Comparison of ENCODE assay signal across 23 mouse cellular contexts in genomic region chr12:44750743-44751142, GRCm38 (mm10).
DNase-seq lines count a peak whose midpoint lies in the region; ATAC-seq and TF ChIP-seq lines count a peak whose summit lies in the region.
"Had no signal": no experiment of that assay in that cellular context is flagged by ENCODE, and none has a peak within 500 bp of the region (broad histone marks: within the 10 kb centered on the region; RNA-seq: fewer than 3 reads in every experiment).

No protein-coding gene starts in this region.

- TF ChIP-seq CTCF in kidney, adult 2 months (conservative IDR thresholded peaks at IDR 0.05; ENCODE audit: insufficient read depth, insufficient read length, low read depth, low read length): no peak

- no peaks in the 10 kb centered on the region for H3K9me3 ChIP-seq in kidney, embryonic 15.5 days (replicated peaks)
- no peaks in the 10 kb centered on the region for H3K9me3 ChIP-seq in limb, embryonic 12.5 days
- H3K9me3 ChIP-seq in limb, embryonic 10.5 days (replicated peaks): no peaks in the 10 kb centered on the region

- no peaks in the 10 kb centered on the region for H3K36me3 ChIP-seq in kidney, embryonic 15.5 days
- no peaks in the 10 kb centered on the region for H3K36me3 ChIP-seq in kidney, adult 2 months (ENCODE audit: control insufficient read depth, insufficient read depth, low read length)
- H3K36me3 ChIP-seq in limb, embryonic 12.5 days: no peaks in the 10 kb centered on the region
- no peaks in the 10 kb centered on the region for H3K36me3 ChIP-seq in limb, embryonic 10.5 days
- H3K36me3 ChIP-seq: G1E had no signal

- H3K27ac ChIP-seq in kidney, embryonic 15.5 days: no peak overlapping the region
- H3K27ac ChIP-seq in kidney, adult 2 months (ENCODE audit: insufficient read depth, low read depth, low read length): no peak overlapping the region
- H3K27ac ChIP-seq in limb, embryonic 12.5 days: no peak overlapping the region
- no peak overlapping the region for H3K27ac ChIP-seq in limb, embryonic 10.5 days

- intact Hi-C loops in heart, postnatal 25 days (cut with DNase I): no loop called here

- no peaks in the 10 kb centered on the region for H3K4me1 ChIP-seq in kidney, embryonic 15.5 days
- H3K4me1 ChIP-seq in kidney, adult 2 months (ENCODE audit: control insufficient read depth, insufficient read depth, low read length): no peaks in the 10 kb centered on the region
- H3K4me1 ChIP-seq in limb, embryonic 12.5 days (replicated peaks): no peaks in the 10 kb centered on the region
- H3K4me1 ChIP-seq in limb, embryonic 10.5 days: no peaks in the 10 kb centered on the region

- H3K27me3 ChIP-seq in kidney, embryonic 15.5 days: no peaks in the 10 kb centered on the region
- no peaks in the 10 kb centered on the region for H3K27me3 ChIP-seq in kidney, adult 2 months (replicated peaks; ENCODE audit: control insufficient read depth, insufficient read depth, low read length)
- H3K27me3 ChIP-seq in limb, embryonic 12.5 days: no peaks in the 10 kb centered on the region
- no peaks in the 10 kb centered on the region for H3K27me3 ChIP-seq in limb, embryonic 10.5 days (ENCODE audit: low read depth, poor library complexity, severe bottlenecking)
- H3K27me3 ChIP-seq: CH12.LX had no signal

- H3K4me3 ChIP-seq in kidney, embryonic 15.5 days (replicated peaks): no peak overlapping the region
- H3K4me3 ChIP-seq in kidney, adult 2 months (ENCODE audit: insufficient read depth, low read depth, low read length): no peak overlapping the region
- no peak overlapping the region for H3K4me3 ChIP-seq in limb, embryonic 12.5 days (replicated peaks)
- H3K4me3 ChIP-seq in limb, embryonic 10.5 days: no peak overlapping the region

- 44% methylated on average over 3 of the region's 3 CpGs for WGBS in kidney, embryonic 15.5 days
- WGBS in kidney, adult 2 months: 38% methylated on average over 3 of the region's 3 CpGs
- 64% methylated on average over 3 of the region's 3 CpGs for WGBS in limb, embryonic 12.5 days
- WGBS in limb, embryonic 10.5 days: 73% methylated on average over 3 of the region's 3 CpGs

- H3K9ac ChIP-seq in kidney, embryonic 15.5 days: no peak overlapping the region
- no peak overlapping the region for H3K9ac ChIP-seq in limb, embryonic 12.5 days (replicated peaks)

- DNase-seq in heart, adult 11 months: peak; percentile 39
- DNase-seq in heart, postnatal 25 days (ENCODE audit: low spot score): no peak
- no peak for DNase-seq in kidney, adult 2 months
- no peak for DNase-seq in limb, embryonic 10.5 days (ENCODE audit: low spot score)
- peak; percentile 7 for DNase-seq in forelimb bud, embryonic 11.5 days (ENCODE audit: low read depth, low spot score)
- DNase-seq in adipocyte (ENCODE audit: low spot score): no peak
- DNase-seq: adrenal gland, adult 2 months; adrenal gland, adult 8-10 months; adrenal gland, postnatal 10 days; adrenal gland, postnatal 14 days; adrenal gland, postnatal 25 days; adrenal gland, postnatal 36 days; B cell, adult 2 months; cerebellum, adult 11 months; cerebellum, adult 11-12 months; cerebellum, adult 18-20 months had no signal

- no peak overlapping the region for H3K4me2 ChIP-seq in kidney, embryonic 15.5 days
- no peak overlapping the region for H3K4me2 ChIP-seq in limb, embryonic 12.5 days

- no peak for TF ChIP-seq POLR2A in kidney, adult 2 months (IDR thresholded peaks at IDR 0.05; ENCODE audit: low read depth, low read length)

- peak; percentile 54; the same call in 1 of the 2 replicates for ATAC-seq in kidney, embryonic 15.5 days (replicated peaks; ENCODE audit: low FRiP score)
- peak; percentile 56; the same call in 1 of the 2 replicates for ATAC-seq in limb, embryonic 12.5 days (ENCODE audit: insufficient number of reproducible peaks, insufficient read depth, low FRiP score, low TSS enrichment, low read depth)
- ATAC-seq: activated CD4-positive, CD25-positive, alpha-beta regulatory T cell, adult 4 months; CD4-positive, CD25-positive, alpha-beta regulatory T cell, adult 4 months; Patski had no signal

Comparison
In these comparisons a context has a peak if more than half of its experiments do, and no peak if none do; other contexts are left out.
1. DNase-seq: peak in heart, adult 11 months (single experiment) and forelimb bud, embryonic 11.5 days (single experiment); none in heart, postnatal 25 days (single experiment), kidney, adult 2 months (single experiment), limb, embryonic 10.5 days (single experiment) and adipocyte (single experiment).